Mouse (Mus musculus): Measurements from ENCODE around the gene Efs. TPM values are rescaled to one million over a fixed set of nuclear protein-coding genes. Genes with fewer than 3 reads are reported as not detected.
"Not testable (repeated sequence)": the region's sequence is repeated elsewhere in the genome, so short reads cannot be mapped to it uniquely, and the experiment has no call there.

Gene Efs
- polyA plus RNA-seq (2015; fragmentation: Nextera tagmentation; extraction: Ambion mirVana): 16.3 and 17.2 TPM in 2 replicates

- Histone ChIP-seq H3K4me2 (peak within 1 kb of the TSS; percentile 96), H3K36me3 (peaks cover 5% of the 10 kb centered on the region), H3K9me3 (no peaks in the 10 kb centered on the region), H3K4me3 (peak within 1 kb of the TSS; percentile 58), H3K27me3 (no peaks in the 10 kb centered on the region), H3K27ac (replicated peaks) (peak within 1 kb of the TSS; percentile 89), H3K4me1 (replicated peaks) (peaks cover 41% of the 10 kb centered on the region), H3K9ac (peak within 1 kb of the TSS; percentile 74)
- peak; percentile 73 for ATAC-seq (ENCODE audit: low FRiP score, low read depth)
- 2% methylated on average over 53 of the region's 57 CpGs for WGBS
These were observed at the start of gene Efs for GRCm38 (mm10) chr14:54925349-54926342. TSS of gene Efs (minus strand) at chr14:54926126.

DNA sequence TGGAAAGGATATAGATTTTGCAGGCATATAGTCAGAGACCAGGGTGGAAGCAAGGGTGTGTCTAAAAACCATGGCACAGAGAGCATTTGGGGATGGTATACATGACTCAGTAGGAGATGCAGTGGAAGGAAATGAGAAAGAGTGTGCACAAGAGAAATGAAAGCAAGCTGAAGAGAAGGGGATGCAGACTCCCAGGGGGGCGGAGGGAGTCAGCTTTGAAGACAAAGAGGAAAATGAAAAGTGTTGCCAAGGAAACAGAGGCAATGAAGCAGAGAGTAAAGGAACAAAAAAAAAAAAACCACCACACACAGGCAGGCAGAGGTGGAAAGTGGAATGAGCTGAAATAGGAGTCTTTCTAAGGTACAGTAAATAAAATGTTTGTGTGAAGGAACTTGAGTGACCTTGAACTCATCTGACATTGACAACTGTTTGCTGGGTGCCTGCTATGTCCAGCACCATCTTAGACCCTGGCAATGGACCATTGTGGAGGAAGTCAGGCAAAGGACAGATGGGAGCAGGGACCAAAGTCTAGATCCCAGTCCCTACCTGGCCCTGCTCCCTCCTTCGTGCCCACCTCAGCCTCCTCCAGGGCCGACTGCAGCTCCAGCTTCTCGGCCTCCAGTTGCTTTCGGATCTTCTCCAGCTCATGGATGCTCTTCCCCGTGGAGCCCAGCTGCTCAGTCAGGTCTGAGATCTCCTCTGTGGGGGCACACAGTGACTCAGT, 48.3 kb upstream of the Efs start:
- WGBS: 60% methylated on average over 6 of the region's 6 CpGs
- H3K9ac ChIP-seq: no peak overlapping the region
- no peaks in the 10 kb centered on the region for H3K27me3 ChIP-seq
- no peaks in the 10 kb centered on the region for H3K36me3 ChIP-seq
- 0 out of 2 replicates have a peak overlapping the region, but pooled peaks have one; percentile 5 for H3K4me2 ChIP-seq
- H3K9me3 ChIP-seq: no peaks in the 10 kb centered on the region
- peak overlapping the region; percentile 80 for H3K27ac ChIP-seq (replicated peaks)
- H3K4me1 ChIP-seq (replicated peaks): peaks cover 18% of the 10 kb centered on the region
- peak; percentile 81 for ATAC-seq (ENCODE audit: low FRiP score, low read depth)
- H3K4me3 ChIP-seq: no peak overlapping the region

GRCm38 (mm10) chr14:54972786-54973185, 46.9 kb upstream of the Efs start:
- 0 out of 2 replicates have a peak overlapping the region, but pooled peaks have one; percentile 80 for H3K27ac ChIP-seq (replicated peaks)
- not testable (repeated sequence) for H3K4me2 ChIP-seq; ATAC-seq (ENCODE audit: low FRiP score, low read depth); H3K9me3 ChIP-seq; H3K27me3 ChIP-seq; H3K9ac ChIP-seq; H3K4me3 ChIP-seq; H3K36me3 ChIP-seq
- WGBS: 88% methylated on average over 11 of the region's 11 CpGs
- H3K4me1 ChIP-seq (replicated peaks): peaks cover 18% of the 10 kb centered on the region

DNA sequence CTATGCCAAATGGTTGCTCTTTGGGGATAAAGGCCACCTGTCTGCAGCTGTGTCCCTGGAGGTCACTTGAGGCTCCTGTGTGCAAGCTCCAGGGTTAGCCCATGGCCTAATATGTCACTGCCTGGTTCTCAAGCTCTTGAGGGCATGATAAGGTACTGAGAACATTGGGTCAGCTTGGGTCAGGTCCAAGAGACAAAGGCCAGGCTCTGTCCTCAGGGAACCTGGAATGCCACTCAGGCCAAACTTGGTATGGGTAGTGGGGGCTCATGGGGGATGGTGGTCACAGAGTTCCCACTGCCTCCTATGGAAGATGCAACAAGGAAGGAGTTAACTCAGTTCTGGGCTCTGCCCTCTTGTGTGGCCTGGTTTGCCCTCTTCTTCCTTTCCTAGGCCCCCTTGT, 42.4 kb upstream of the Efs start:
- Histone ChIP-seq H3K27me3 (no peaks in the 10 kb centered on the region), H3K9ac (no peak overlapping the region), H3K36me3 (no peaks in the 10 kb centered on the region), H3K27ac (replicated peaks) (no peak overlapping the region), H3K4me1 (replicated peaks) (no peaks in the 10 kb centered on the region), H3K9me3 (no peaks in the 10 kb centered on the region), H3K4me2 (no peak overlapping the region), H3K4me3 (no peak overlapping the region)
- ATAC-seq (ENCODE audit: low FRiP score, low read depth): no peak

GRCm38 (mm10) chr14:54967874-54968273, 41.9 kb upstream of the Efs start:
- H3K4me1 ChIP-seq (replicated peaks): no peaks in the 10 kb centered on the region
- no peaks in the 10 kb centered on the region for H3K9me3 ChIP-seq
- H3K27ac ChIP-seq (replicated peaks): no peak overlapping the region
- no peak overlapping the region for H3K4me3 ChIP-seq
- 86% methylated on average over 3 of the region's 3 CpGs for WGBS
- H3K36me3 ChIP-seq: no peaks in the 10 kb centered on the region
- ATAC-seq (ENCODE audit: low FRiP score, low read depth): no peak
- H3K27me3 ChIP-seq: no peaks in the 10 kb centered on the region
- no peak overlapping the region for H3K4me2 ChIP-seq
- no peak overlapping the region for H3K9ac ChIP-seq

GRCm38 (mm10) chr14:54966320-54966977, 40.5 kb upstream of the Efs start, which contains the start of gene Myh6:
TSS of gene Myh6 (minus strand) at chr14:54966927.
- no peaks in the 10 kb centered on the region for H3K36me3 ChIP-seq
- WGBS: 81% methylated on average over 7 of the region's 7 CpGs
- no peak within 1 kb of the TSS for H3K9ac ChIP-seq
- H3K9me3 ChIP-seq: no peaks in the 10 kb centered on the region
- no peaks in the 10 kb centered on the region for H3K27me3 ChIP-seq
- H3K4me3 ChIP-seq: no peak within 1 kb of the TSS
- H3K4me1 ChIP-seq (replicated peaks): no peaks in the 10 kb centered on the region
- no peak within 1 kb of the TSS for H3K4me2 ChIP-seq
- no peak within 1 kb of the TSS for H3K27ac ChIP-seq (replicated peaks)
- no peak for ATAC-seq (ENCODE audit: low FRiP score, low read depth)

- no peak overlapping the region for H3K27ac ChIP-seq (replicated peaks)
- no peak for ATAC-seq (ENCODE audit: low FRiP score, low read depth)
- no peaks in the 10 kb centered on the region for H3K36me3 ChIP-seq
- 73% methylated on average over 6 of the region's 6 CpGs for WGBS
- H3K9ac ChIP-seq: no peak overlapping the region
- no peaks in the 10 kb centered on the region for H3K9me3 ChIP-seq
- H3K4me3 ChIP-seq: no peak overlapping the region
- no peaks in the 10 kb centered on the region for H3K4me1 ChIP-seq (replicated peaks)
- no peak overlapping the region for H3K4me2 ChIP-seq
- H3K27me3 ChIP-seq: no peaks in the 10 kb centered on the region
These were observed 39.7 kb upstream of the Efs start for GRCm38 (mm10) chr14:54965631-54966030.

GRCm38 (mm10) chr14:54965044-54965443, 39.1 kb upstream of the Efs start:
- Histone ChIP-seq H3K27ac (replicated peaks) (no peak overlapping the region), H3K4me2 (no peak overlapping the region), H3K27me3 (no peaks in the 10 kb centered on the region), H3K9ac (no peak overlapping the region), H3K4me3 (no peak overlapping the region), H3K4me1 (replicated peaks) (no peaks in the 10 kb centered on the region), H3K36me3 (no peaks in the 10 kb centered on the region), H3K9me3 (no peaks in the 10 kb centered on the region)
- no peak for ATAC-seq (ENCODE audit: low FRiP score, low read depth)
- WGBS: 84% methylated on average over 15 of the region's 15 CpGs

DNA sequence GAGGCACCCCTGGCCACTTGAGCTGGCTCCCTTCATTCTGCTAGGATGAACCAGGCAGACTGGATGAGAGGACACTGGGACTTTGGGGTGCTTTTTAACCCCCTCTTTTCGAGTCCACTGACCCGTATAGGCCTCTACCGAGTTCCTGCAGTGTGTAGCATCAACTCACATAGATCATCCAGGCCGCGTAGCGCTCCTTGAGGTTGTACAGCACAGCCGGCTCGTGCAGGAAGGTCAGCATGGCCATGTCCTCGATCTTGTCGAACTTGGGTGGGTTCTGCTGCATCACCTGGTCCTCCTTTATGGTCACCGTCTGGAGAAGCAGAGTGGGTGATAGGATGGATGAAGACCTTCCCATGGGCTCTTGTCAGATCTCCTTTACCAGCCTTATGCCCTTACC, 37.8 kb upstream of the Efs start:
- Histone ChIP-seq H3K27me3 (no peaks in the 10 kb centered on the region), H3K4me1 (replicated peaks) (no peaks in the 10 kb centered on the region), H3K27ac (replicated peaks) (no peak overlapping the region), H3K9ac (no peak overlapping the region), H3K9me3 (no peaks in the 10 kb centered on the region), H3K4me3 (no peak overlapping the region), H3K4me2 (no peak overlapping the region), H3K36me3 (no peaks in the 10 kb centered on the region)
- no peak for ATAC-seq (ENCODE audit: low FRiP score, low read depth)
- 85% methylated on average over 11 of the region's 11 CpGs for WGBS

GRCm38 (mm10) chr14:54962714-54963113, 36.8 kb upstream of the Efs start:
- whole genome bisulfite sequencing: 89% methylated on average over 7 of the region's 7 CpGs
- H3K27ac ChIP-seq (replicated peaks): no peak overlapping the region
- ATAC-seq (ENCODE audit: low FRiP score, low read depth): no peak

GRCm38 (mm10) chr14:54961487-54961886, 35.6 kb upstream of the Efs start:
- Histone ChIP-seq H3K9me3 (no peaks in the 10 kb centered on the region), H3K27ac (replicated peaks) (no peak overlapping the region), H3K4me2 (no peak overlapping the region), H3K4me1 (replicated peaks) (no peaks in the 10 kb centered on the region), H3K36me3 (no peaks in the 10 kb centered on the region), H3K27me3 (no peaks in the 10 kb centered on the region), H3K4me3 (no peak overlapping the region), H3K9ac (no peak overlapping the region)
- ATAC-seq (ENCODE audit: low FRiP score, low read depth): no peak
- WGBS: 87% methylated on average over 5 of the region's 5 CpGs

More at GRCm38 (mm10) chr14:54962714-54963113, 36.8 kb upstream of the Efs start:
- Histone ChIP-seq H3K36me3 (no peaks in the 10 kb centered on the region), H3K4me3 (no peak overlapping the region), H3K27me3 (no peaks in the 10 kb centered on the region), H3K9me3 (no peaks in the 10 kb centered on the region), H3K9ac (no peak overlapping the region), H3K4me2 (no peak overlapping the region), H3K4me1 (replicated peaks) (no peaks in the 10 kb centered on the region)
